Mouse (Mus musculus): ENCODE measurements around the gene Tmem233.

DNA sequence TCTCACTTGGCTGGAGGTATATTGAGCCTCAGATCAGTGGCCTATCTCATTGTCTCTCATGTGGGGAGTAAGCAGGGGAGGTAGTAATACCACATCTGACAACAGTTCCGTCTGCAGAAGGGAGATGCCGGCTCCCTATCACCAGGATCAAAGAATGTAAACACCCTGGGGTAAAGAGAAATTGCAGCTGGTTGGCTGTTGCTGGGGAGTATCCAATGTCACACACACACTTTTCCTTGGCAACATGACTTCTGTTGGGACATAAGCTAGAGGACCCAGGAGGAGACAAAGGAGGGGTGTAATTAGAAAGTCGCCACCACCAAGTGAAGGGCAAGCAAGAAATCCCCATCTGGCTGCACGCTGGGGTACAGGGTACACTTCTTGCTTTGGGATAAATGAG, 33.1 kb upstream of the Tmem233 start:
- TF ChIP-seq CTCF (IDR thresholded peaks at IDR 0.05; ENCODE audit: extremely low read depth, insufficient read depth, low read length) (no peak), POLR2A (IDR thresholded peaks at IDR 0.05; ENCODE audit: extremely low read depth, insufficient read depth, low read length) (no peak)
